Mouse (Mus musculus) hindbrain, embryonic 15.5 days (tissue): ENCODE data around the gene Eprs. TPM values are rescaled to one million over a fixed set of nuclear protein-coding genes. Genes with fewer than 3 reads are reported as not detected.
"Not testable (repeated sequence)": the region's sequence is repeated elsewhere in the genome, so short reads cannot be mapped to it uniquely, and the experiment has no call there.

Source experiments
- ATAC-seq: fragments of 200-750 bp; cut with Nextera tagmentation; 2 replicates; pipeline ENCODE4 v1.8.0; 2017; ENCODE audit warnings: low read depth, moderate number of reproducible peaks, moderate TSS enrichment; ENCODE audit not compliant: low FRiP score
- H3K27ac ChIP-seq: fragments of 300-500 bp; sonication (generic); replicated peaks from 2 replicates; pipeline ENCODE4 v1.5.1; 2015; ENCODE audit warnings: mild to moderate bottlenecking, inconsistent platforms
- H3K27me3 ChIP-seq: fragments of 300-500 bp; sonication (generic); 2 replicates; pipeline ENCODE4 v1.6.1; 2015; ENCODE audit warnings: control low read depth, inconsistent platforms
- H3K36me3 ChIP-seq: fragments of 300-500 bp; sonication (generic); 2 replicates; pipeline ENCODE4 v1.6.1; 2015; ENCODE audit warnings: control low read depth, inconsistent platforms
- H3K4me1 ChIP-seq: fragments of 300-500 bp; sonication (generic); replicated peaks from 2 replicates; pipeline ENCODE4 v1.6.1; 2015; ENCODE audit warnings: control low read depth, inconsistent platforms
- H3K4me2 ChIP-seq: fragments of 300-500 bp; sonication (generic); 2 replicates; pipeline ENCODE4 v1.6.1; 2015; ENCODE audit warnings: moderate library complexity, mild to moderate bottlenecking, inconsistent platforms
- H3K4me3 ChIP-seq: fragments of 300-500 bp; sonication (generic); 2 replicates; pipeline ENCODE4 v1.5.1; 2015; ENCODE audit warnings: mild to moderate bottlenecking, inconsistent platforms
- H3K9ac ChIP-seq: fragments of 300-500 bp; sonication (generic); 2 replicates; pipeline ENCODE4 v1.6.1; 2015; ENCODE audit warnings: inconsistent platforms
- H3K9me3 ChIP-seq: fragments of 300-500 bp; sonication (generic); 2 replicates; pipeline ENCODE4 v1.6.1; 2016; ENCODE audit warnings: control low read depth, inconsistent platforms
- WGBS: fragments of 180-500 bp; shearing (Covaris S2); methylation state at CpG from one replicate; pipeline ENCODE4 v1.1.7; 2015; 5-methylcytosine and 5-hydroxymethylcytosine counted together
- polyA plus RNA-seq: library from polyadenylated mRNA; unstranded; fragments of >200 nt; fragmentation: Nextera tagmentation; extraction: Ambion mirVana; gene quantifications from 2 replicates; pipeline ENCODE4 v1.2.1, GENCODE M21; 2015

The Eprs gene
- polyA plus RNA-seq = 122 and 136 TPM in 2 replicates

- Histone ChIP-seq H3K4me3 (peak within 1 kb of the TSS; percentile 70), H3K27me3 (no peaks in the 10 kb centered on the region), H3K4me1 (peaks cover 28% of the 10 kb centered on the region), H3K27ac (peak within 1 kb of the TSS; percentile 94), H3K4me2 (peak within 1 kb of the TSS; percentile 84), H3K36me3 (peaks cover 9% of the 10 kb centered on the region), H3K9ac (peak within 1 kb of the TSS; percentile 89), H3K9me3 (no peaks in the 10 kb centered on the region)
- WGBS = under 1% methylated on average over 91 of the region's 92 CpGs
- ATAC-seq = peak; percentile 97
Measured at GRCm38 (mm10) chr1:185362677-185363520, at the start of gene Eprs. Eprs (plus strand) TSS chr1:185363044.

GRCm38 (mm10) chr1:185314546-185314945, 48.3 kb upstream of the Eprs start:
- no peak overlapping the region for H3K4me3 ChIP-seq
- H3K9me3 ChIP-seq = no peaks in the 10 kb centered on the region
- H3K27me3 ChIP-seq = no peaks in the 10 kb centered on the region
- no peaks in the 10 kb centered on the region for H3K4me1 ChIP-seq
- ATAC-seq = no peak
- no peak overlapping the region for H3K27ac ChIP-seq
- peaks cover 62% of the 10 kb centered on the region for H3K36me3 ChIP-seq
- WGBS = 92% methylated on average over 4 of the region's 4 CpGs
- H3K9ac ChIP-seq = no peak overlapping the region
- no peak overlapping the region for H3K4me2 ChIP-seq

- Histone ChIP-seq H3K4me2 (no peak overlapping the region), H3K9me3 (no peaks in the 10 kb centered on the region), H3K4me1 (no peaks in the 10 kb centered on the region), H3K27ac (no peak overlapping the region), H3K36me3 (peaks cover 74% of the 10 kb centered on the region), H3K9ac (no peak overlapping the region), H3K27me3 (no peaks in the 10 kb centered on the region), H3K4me3 (no peak overlapping the region)
- no peak for ATAC-seq
- 85% methylated on average over 16 of the region's 16 CpGs for WGBS
Measured at GRCm38 (mm10) chr1:185315846-185316568, 46.8 kb upstream of the Eprs start.

- 68% methylated on average over 3 of the region's 3 CpGs for WGBS
- H3K4me2 ChIP-seq = peak overlapping the region; percentile 77
- H3K9ac ChIP-seq, H3K9me3 ChIP-seq, H3K27ac ChIP-seq, H3K27me3 ChIP-seq, ATAC-seq: not testable (repeated sequence)
- peaks cover 20% of the 10 kb centered on the region for H3K4me1 ChIP-seq
- H3K4me3 ChIP-seq = peak overlapping the region; percentile 83
- H3K36me3 ChIP-seq = peaks cover 27% of the 10 kb centered on the region
Measured at GRCm38 (mm10) chr1:185327754-185328345, 35.0 kb upstream of the Eprs start.

DNA sequence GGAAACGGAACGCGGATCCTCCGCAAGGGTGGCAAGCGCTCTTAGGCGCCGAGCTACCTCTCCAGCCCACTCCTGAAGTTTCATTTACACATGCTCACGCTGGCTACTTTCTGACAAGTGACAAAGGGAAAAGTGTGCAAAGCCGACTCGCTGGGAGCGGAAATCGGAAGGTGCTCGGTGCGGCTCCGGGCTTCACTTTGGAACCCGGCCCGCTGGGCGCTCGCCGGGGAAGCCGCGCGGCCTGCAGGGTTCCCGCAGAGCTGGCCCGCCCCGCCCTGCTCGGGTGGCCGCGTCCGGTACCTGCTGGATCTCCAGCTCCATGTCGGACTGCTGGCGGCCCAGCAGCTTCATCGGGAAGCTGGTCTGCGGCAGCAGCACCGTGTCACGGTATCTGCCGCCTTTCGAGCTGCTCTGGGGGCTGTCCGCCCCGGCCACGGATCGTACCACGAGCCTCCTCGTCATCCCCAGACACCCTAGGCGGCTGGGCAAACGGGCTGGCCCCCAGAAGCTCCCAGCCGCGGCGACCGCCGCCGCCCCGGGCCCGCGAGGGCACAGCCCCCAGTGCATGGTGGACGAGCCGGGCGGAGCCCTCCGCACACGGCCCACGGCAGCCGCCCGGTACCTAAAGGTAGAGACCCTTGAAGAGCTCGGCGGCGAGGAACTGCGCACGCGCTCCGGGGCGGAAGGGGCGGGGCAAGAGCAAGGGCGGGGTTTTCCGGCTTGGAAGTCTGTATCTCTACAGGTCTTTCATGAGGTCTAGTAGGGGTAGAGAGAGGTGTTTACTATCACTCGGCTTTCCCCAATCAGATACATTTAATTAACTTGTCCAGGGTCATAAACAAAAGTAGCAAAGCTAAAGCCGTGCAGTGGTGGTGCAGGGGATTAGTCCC, 33.9 kb upstream of the Eprs start, which contains the start of gene Iars2:
Gene Iars2, minus strand, starts transcription at position 676 of the 890 bp plus-strand sequence.
- Histone ChIP-seq H3K9ac (peak within 1 kb of the TSS; percentile 88), H3K27me3 (no peaks in the 10 kb centered on the region), H3K4me3 (peak within 1 kb of the TSS; percentile 83), H3K9me3 (no peaks in the 10 kb centered on the region), H3K4me1 (peaks cover 30% of the 10 kb centered on the region), H3K36me3 (peaks cover 15% of the 10 kb centered on the region), H3K27ac (peak within 1 kb of the TSS; percentile 95), H3K4me2 (peak within 1 kb of the TSS; percentile 77)
- ATAC-seq = peak; percentile 90
- WGBS = under 1% methylated on average over 73 of the region's 76 CpGs

DNA sequence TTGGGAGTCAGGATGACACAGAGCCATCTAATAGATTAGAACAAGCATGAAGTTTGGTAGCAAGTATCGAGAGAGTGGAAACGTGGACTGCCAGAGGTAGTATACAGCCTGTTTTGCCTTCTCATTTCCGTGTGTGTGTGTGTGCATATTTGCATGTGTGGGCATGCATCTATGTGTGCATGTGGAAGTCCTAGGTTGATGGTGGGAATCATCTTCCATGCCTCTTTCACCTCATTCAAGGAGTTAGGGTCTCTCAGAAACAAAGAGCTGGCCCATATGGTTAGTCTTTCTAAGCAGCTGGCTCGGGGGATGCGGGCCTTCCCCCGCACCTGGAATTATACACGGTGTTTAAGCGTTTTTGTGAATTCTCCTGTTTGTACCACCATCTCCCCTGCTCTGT, 33.0 kb upstream of the Eprs start:
- H3K4me3 ChIP-seq = peak overlapping the region; percentile 83
- H3K27ac ChIP-seq = no peak overlapping the region
- ATAC-seq = no peak
- H3K9ac ChIP-seq = no peak overlapping the region
- H3K4me2 ChIP-seq = peak overlapping the region; percentile 77
- no peaks in the 10 kb centered on the region for H3K27me3 ChIP-seq
- H3K4me1 ChIP-seq = peaks cover 38% of the 10 kb centered on the region
- peaks cover 7% of the 10 kb centered on the region for H3K36me3 ChIP-seq
- H3K9me3 ChIP-seq = no peaks in the 10 kb centered on the region
- WGBS = 95% methylated on average over 8 of the region's 8 CpGs

GRCm38 (mm10) chr1:185331364-185331763, 31.5 kb upstream of the Eprs start:
- no peaks in the 10 kb centered on the region for H3K9me3 ChIP-seq
- H3K36me3 ChIP-seq = peaks cover 5% of the 10 kb centered on the region; the same call in 1 of the 2 replicates
- H3K27me3 ChIP-seq = no peaks in the 10 kb centered on the region
- H3K4me3 ChIP-seq = peak overlapping the region; percentile 53
- H3K4me2 ChIP-seq = peak overlapping the region; percentile 61
- ATAC-seq = no peak
- 53% methylated on average over 5 of the region's 5 CpGs for WGBS
- H3K9ac ChIP-seq = no peak overlapping the region
- H3K4me1 ChIP-seq = peaks cover 46% of the 10 kb centered on the region
- H3K27ac ChIP-seq = no peak overlapping the region

- H3K4me3 ChIP-seq = peak within 1 kb of the TSS; percentile 53
- under 1% methylated on average over 32 of the region's 32 CpGs for WGBS
- peak within 1 kb of the TSS; percentile 61 for H3K4me2 ChIP-seq
- H3K9me3 ChIP-seq = no peaks in the 10 kb centered on the region
- peak within 1 kb of the TSS; percentile 58 for H3K9ac ChIP-seq
- H3K27me3 ChIP-seq = no peaks in the 10 kb centered on the region
- peaks cover 46% of the 10 kb centered on the region for H3K4me1 ChIP-seq
- peaks cover 2% of the 10 kb centered on the region; the same call in 1 of the 2 replicates for H3K36me3 ChIP-seq
- H3K27ac ChIP-seq = peak within 1 kb of the TSS; percentile 84
- ATAC-seq = peak; percentile 89
Measured at GRCm38 (mm10) chr1:185331983-185332430, 30.8 kb upstream of the Eprs start, which contains the start of gene Bpnt1. Bpnt1 (plus strand) TSS chr1:185332149.

GRCm38 (mm10) chr1:185333651-185334050, 29.2 kb upstream of the Eprs start:
- Histone ChIP-seq H3K4me3 (no peak overlapping the region), H3K9me3 (no peaks in the 10 kb centered on the region), H3K9ac (no peak overlapping the region), H3K27me3 (no peaks in the 10 kb centered on the region), H3K27ac (no peak overlapping the region), H3K4me1 (peaks cover 38% of the 10 kb centered on the region), H3K36me3 (0 out of 2 replicates have a peak, but pooled peaks cover 4% of the 10 kb centered on the region), H3K4me2 (no peak overlapping the region)
- WGBS = 94% methylated on average over 5 of the region's 5 CpGs
- no peak for ATAC-seq

DNA sequence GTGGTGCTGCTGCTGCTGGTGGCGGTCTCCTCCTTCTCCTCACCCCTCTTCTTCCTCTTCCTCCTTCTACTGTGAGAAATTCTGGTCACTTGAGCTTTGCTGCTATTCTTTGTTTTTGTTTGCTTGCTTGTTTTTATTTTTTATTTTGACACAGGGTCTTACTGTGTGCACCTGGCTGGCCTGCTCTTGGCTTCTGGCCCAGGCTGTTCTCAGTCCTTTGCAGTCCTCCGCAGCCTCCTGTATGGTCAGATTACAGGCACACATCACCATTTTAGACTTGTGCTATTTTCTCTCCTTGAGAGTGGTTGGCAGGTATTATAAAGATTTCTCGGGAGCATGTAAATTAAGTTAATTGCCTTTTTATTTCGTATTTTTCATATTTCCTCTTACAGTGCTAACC, 28.7 kb upstream of the Eprs start:
- Histone ChIP-seq H3K36me3 (0 out of 2 replicates have a peak, but pooled peaks cover 6% of the 10 kb centered on the region), H3K4me1 (peaks cover 38% of the 10 kb centered on the region), H3K4me3 (no peak overlapping the region), H3K9ac (no peak overlapping the region), H3K9me3 (no peaks in the 10 kb centered on the region), H3K27me3 (no peaks in the 10 kb centered on the region), H3K27ac (no peak overlapping the region), H3K4me2 (no peak overlapping the region)
- 84% methylated on average over 4 of the region's 4 CpGs for WGBS
- ATAC-seq = no peak

- H3K4me1 ChIP-seq = peaks cover 31% of the 10 kb centered on the region
- H3K9ac ChIP-seq = no peak overlapping the region
- H3K4me2 ChIP-seq = no peak overlapping the region
- 78% methylated on average over 6 of the region's 6 CpGs for WGBS
- no peaks in the 10 kb centered on the region for H3K9me3 ChIP-seq
- H3K36me3 ChIP-seq = 0 out of 2 replicates have a peak, but pooled peaks cover 6% of the 10 kb centered on the region
- no peaks in the 10 kb centered on the region for H3K27me3 ChIP-seq
- ATAC-seq = no peak
- H3K27ac ChIP-seq = no peak overlapping the region
- H3K4me3 ChIP-seq = no peak overlapping the region
Measured at GRCm38 (mm10) chr1:185335231-185335765, 27.5 kb upstream of the Eprs start.
